Mouse (Mus musculus) liver, adult 2 months (tissue): ENCODE measurements around the gene Smad5. TPM values are rescaled to one million over a fixed set of nuclear protein-coding genes. Genes with fewer than 3 reads are reported as not detected.

Source experiments
- DNase-seq: peaks from one replicate; pipeline ENCODE4 v3.0.0-alpha.2; 2011; ENCODE audit warnings: low read depth, low spot score; ENCODE audit errors: extremely low read depth
- H3K27ac ChIP-seq: fragments of 200-500 bp; replicated peaks from 2 replicates; pipeline ENCODE4 v1.5.1; 2012; ENCODE audit warnings: low read depth, mild to moderate bottlenecking, control low read depth, inconsistent platforms, low read length; ENCODE audit not compliant: insufficient read depth
- H3K27me3 ChIP-seq: fragments of 200-500 bp; 2 replicates; pipeline ENCODE4 v1.6.1; 2012; ENCODE audit warnings: mild to moderate bottlenecking, moderate library complexity, low read length, inconsistent platforms; ENCODE audit not compliant: control insufficient read depth, insufficient read depth
- H3K36me3 ChIP-seq: fragments of 200-500 bp; 2 replicates; pipeline ENCODE4 v1.6.1; 2012; ENCODE audit warnings: low read length, inconsistent platforms; ENCODE audit not compliant: control insufficient read depth, insufficient read depth
- H3K4me1 ChIP-seq: fragments of 200-500 bp; 2 replicates; pipeline ENCODE4 v1.6.1; 2011; ENCODE audit warnings: low read length; ENCODE audit not compliant: control insufficient read depth, insufficient read depth
- H3K4me3 ChIP-seq: fragments of 200-500 bp; 2 replicates; pipeline ENCODE4 v1.5.1; 2011; ENCODE audit warnings: low read depth, mild to moderate bottlenecking, control low read depth, low read length, moderate library complexity; ENCODE audit not compliant: insufficient read depth
- H3K79me2 ChIP-seq: fragments of 200-500 bp; 2 replicates; pipeline ENCODE4 v1.6.1; 2012; ENCODE audit warnings: inconsistent platforms, mild to moderate bottlenecking, low read length, moderate library complexity; ENCODE audit not compliant: control insufficient read depth, insufficient read depth
- H3K9ac ChIP-seq: fragments of 200-500 bp; 2 replicates; pipeline ENCODE4 v1.6.1; 2012; ENCODE audit warnings: low read depth, mild to moderate bottlenecking, control low read depth, inconsistent platforms, low read length
- CTCF ChIP-seq: fragments of 200-500 bp; IDR thresholded peaks from 2 replicates; pipeline ENCODE4 v1.5.1; 2011; ENCODE audit warnings: low read depth, low read length, control low read depth
- POLR2A ChIP-seq: fragments of 200-500 bp; IDR thresholded peaks from 2 replicates; pipeline ENCODE4 v1.6.1; 2011; ENCODE audit warnings: low read length, control low read depth; ENCODE audit not compliant: insufficient read depth; ENCODE audit errors: extremely low read depth
- WGBS: fragments of 180-500 bp; shearing (Covaris S2); methylation state at CpG from one replicate; pipeline ENCODE4 v1.1.7; 2018; 5-methylcytosine and 5-hydroxymethylcytosine counted together
- polyA plus RNA-seq: library from polyadenylated mRNA; depleted of rRNA; stranded (reverse); fragments of >200 nt; gene quantifications from 2 replicates; pipeline ENCODE4 v1.2.3, GENCODE M21; 2012
- total RNA-seq: library from RNA; depleted of rRNA; stranded (reverse); fragments of >200 nt; gene quantifications from 2 replicates; pipeline ENCODE4 v1.2.3, GENCODE M21; 2014

Gene Smad5
- total and polyA plus RNA-seq, 2 experiments: 10.0 to 13.1 TPM

- Histone ChIP-seq H3K4me3 (peak overlapping the region; percentile 79), H3K79me2 (peaks cover 20% of the 10 kb centered on the region; the same call in 1 of the 2 replicates), H3K27me3 (no peaks in the 10 kb centered on the region), H3K36me3 (no peaks in the 10 kb centered on the region), H3K4me1 (peaks cover 24% of the 10 kb centered on the region), H3K9ac (peak overlapping the region; percentile 98), H3K27ac (peak overlapping the region; percentile 99)
- DNase-seq: peak; percentile 66
- WGBS: 1% methylated on average over 77 of the region's 80 CpGs
- TF ChIP-seq POLR2A: no peak
- TF ChIP-seq CTCF: no peak
Measured at GRCm38 (mm10) chr13:56703222-56703870, 536 bp downstream of the Smad5 start.

- Histone ChIP-seq H3K79me2 (peaks cover 20% of the 10 kb centered on the region; the same call in 1 of the 2 replicates), H3K9ac (peak overlapping the region; percentile 98), H3K27me3 (no peaks in the 10 kb centered on the region), H3K36me3 (no peaks in the 10 kb centered on the region), H3K4me1 (peaks cover 24% of the 10 kb centered on the region), H3K27ac (peak overlapping the region; percentile 69), H3K4me3 (peak overlapping the region; percentile 79)
- peak; percentile 83 for DNase-seq
- TF ChIP-seq CTCF (no peak), POLR2A (no peak)
- WGBS: 2% methylated on average over 11 of the region's 11 CpGs
Measured at GRCm38 (mm10) chr13:56703871-56704321, 1.1 kb downstream of the Smad5 start.

DNA sequence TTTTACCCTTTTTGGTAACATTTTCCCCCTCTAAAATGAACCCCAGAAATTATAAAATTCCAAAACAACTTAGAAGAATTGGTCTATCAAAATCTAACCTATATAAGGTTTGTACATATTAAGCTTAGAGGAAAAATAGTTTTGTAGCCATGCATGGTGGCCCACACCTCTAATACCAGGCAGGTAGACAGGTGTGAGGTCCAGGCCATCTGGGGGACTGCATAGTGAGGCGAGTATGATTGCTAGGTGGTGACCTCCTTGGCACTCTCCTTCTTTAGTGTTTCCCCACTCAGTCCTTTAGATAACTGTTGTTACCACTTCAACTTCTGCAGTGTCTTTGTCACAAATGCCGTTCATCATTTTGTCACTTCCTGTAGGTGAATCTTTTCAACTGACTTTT, 1.8 kb downstream of the Smad5 start:
- Histone ChIP-seq H3K27ac (no peak overlapping the region), H3K4me1 (peaks cover 24% of the 10 kb centered on the region), H3K27me3 (no peaks in the 10 kb centered on the region), H3K36me3 (no peaks in the 10 kb centered on the region), H3K9ac (no peak overlapping the region), H3K4me3 (no peak overlapping the region), H3K79me2 (peaks cover 22% of the 10 kb centered on the region; the same call in 1 of the 2 replicates)
- WGBS: 74% methylated on average over 2 of the region's 2 CpGs
- DNase-seq: no peak
- TF ChIP-seq POLR2A: no peak

DNA sequence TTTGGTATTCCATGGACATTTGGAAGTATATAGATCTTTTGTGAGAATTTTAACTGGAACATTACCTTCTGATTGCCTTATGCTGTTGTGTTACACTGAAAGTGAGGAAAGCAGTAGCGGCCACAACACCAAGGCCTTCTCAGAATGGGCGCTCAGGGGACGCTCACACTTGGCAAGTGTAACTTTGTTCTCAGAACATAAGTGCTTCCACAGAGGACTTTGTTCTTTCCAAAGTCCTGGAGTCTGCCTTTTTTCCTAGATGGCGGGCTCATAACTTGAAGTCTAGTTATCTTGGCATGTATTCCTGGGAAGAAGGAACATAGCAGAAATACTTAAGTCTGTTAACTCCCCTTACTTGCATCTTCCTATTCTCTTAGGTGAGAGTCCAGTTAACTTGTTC, 4.3 kb downstream of the Smad5 start:
- Histone ChIP-seq H3K27ac (no peak overlapping the region), H3K36me3 (no peaks in the 10 kb centered on the region), H3K9ac (no peak overlapping the region), H3K27me3 (no peaks in the 10 kb centered on the region), H3K4me1 (peaks cover 33% of the 10 kb centered on the region), H3K79me2 (peaks cover 30% of the 10 kb centered on the region; the same call in 1 of the 2 replicates), H3K4me3 (no peak overlapping the region)
- no peak for TF ChIP-seq CTCF
- TF ChIP-seq POLR2A: no peak
- 23% methylated on average over 4 of the region's 4 CpGs for WGBS
- peak; percentile 73 for DNase-seq

- no peaks in the 10 kb centered on the region for H3K27me3 ChIP-seq
- peaks cover 29% of the 10 kb centered on the region for H3K4me1 ChIP-seq
- no peak overlapping the region for H3K4me3 ChIP-seq
- 55% methylated on average over 4 of the region's 4 CpGs for WGBS
- peak; percentile 24 for DNase-seq
- H3K27ac ChIP-seq: no peak overlapping the region
- TF ChIP-seq CTCF (no peak), POLR2A (no peak)
- H3K9ac ChIP-seq: no peak overlapping the region
- H3K79me2 ChIP-seq: peaks cover 35% of the 10 kb centered on the region; the same call in 1 of the 2 replicates
- no peaks in the 10 kb centered on the region for H3K36me3 ChIP-seq
Measured at GRCm38 (mm10) chr13:56707606-56708005, 4.8 kb downstream of the Smad5 start.

- TF ChIP-seq POLR2A (no peak), CTCF (no peak)
- DNase-seq: no peak
- Histone ChIP-seq H3K27me3 (no peaks in the 10 kb centered on the region), H3K4me1 (peaks cover 15% of the 10 kb centered on the region), H3K79me2 (peaks cover 25% of the 10 kb centered on the region; the same call in 1 of the 2 replicates), H3K36me3 (no peaks in the 10 kb centered on the region), H3K27ac (no peak overlapping the region), H3K4me3 (no peak overlapping the region), H3K9ac (no peak overlapping the region)
- WGBS: 40% methylated on average over 2 of the region's 2 CpGs
Measured at GRCm38 (mm10) chr13:56710620-56711019, 7.8 kb downstream of the Smad5 start.
